Mouse (Mus musculus) hindbrain, embryonic 11.5 days (tissue): ENCODE measurements at regions not wholly inside any gene's neighbourhood (a gene's known extent, or its start where the extent isn't known, plus 50 kb on each side); places are given as distances from the start of the nearest gene placed in this dataset.
A peak's percentile ranks its signal among the peaks of the same experiment; 100 is the strongest.

Source experiments
- ATAC-seq: fragments of 200-750 bp; cut with Nextera tagmentation; 2 replicates; pipeline ENCODE4 v1.8.0; 2017; ENCODE audit warnings: mild to moderate bottlenecking, moderate TSS enrichment, moderate library complexity; ENCODE audit not compliant: low FRiP score
- DNase-seq: peaks from one replicate; pipeline ENCODE4 v3.0.0-alpha.2; 2015; ENCODE audit warnings: low spot score
- H3K27ac ChIP-seq: fragments of 300-500 bp; sonication (generic); 2 replicates; pipeline ENCODE4 v1.5.1; 2014; ENCODE audit warnings: mild to moderate bottlenecking, low read depth, low read length
- H3K27me3 ChIP-seq: fragments of 300-500 bp; sonication (generic); 2 replicates; pipeline ENCODE4 v1.6.1; 2014; ENCODE audit warnings: mild to moderate bottlenecking, low read length, moderate library complexity, mixed read lengths; ENCODE audit not compliant: control insufficient read depth, insufficient read depth
- H3K36me3 ChIP-seq: fragments of 300-500 bp; sonication (generic); 2 replicates; pipeline ENCODE4 v1.6.1; 2014; ENCODE audit warnings: mild to moderate bottlenecking, low read length, moderate library complexity, mixed read lengths; ENCODE audit not compliant: control insufficient read depth, insufficient read depth
- H3K4me1 ChIP-seq: fragments of 300-500 bp; sonication (generic); replicated peaks from 2 replicates; pipeline ENCODE4 v1.6.1; 2014; ENCODE audit warnings: low read length, mixed read lengths; ENCODE audit not compliant: control insufficient read depth, insufficient read depth
- H3K4me2 ChIP-seq: fragments of 300-500 bp; sonication (generic); replicated peaks from 2 replicates; pipeline ENCODE4 v1.6.1; 2014; ENCODE audit warnings: mild to moderate bottlenecking, low read depth, low read length
- H3K4me3 ChIP-seq: fragments of 300-500 bp; sonication (generic); 2 replicates; pipeline ENCODE4 v1.5.1; 2014; ENCODE audit warnings: low read depth, low read length
- H3K9ac ChIP-seq: fragments of 300-500 bp; sonication (generic); 2 replicates; pipeline ENCODE4 v1.6.1; 2014; ENCODE audit warnings: low read depth, low read length
- H3K9me3 ChIP-seq: fragments of 300-500 bp; sonication (generic); 2 replicates; pipeline ENCODE4 v1.6.1; 2016; ENCODE audit warnings: low read length; ENCODE audit not compliant: control insufficient read depth
- WGBS: fragments of 180-500 bp; shearing (Covaris S2); extraction: QIAGEN DNeasy Blood & Tissue Kit; methylation state at CpG from one replicate; pipeline ENCODE4 v1.1.7; 2014; 5-methylcytosine and 5-hydroxymethylcytosine counted together

GRCm38 (mm10) chr16:23838696-23839095 lies 52.1 kb downstream of the Sst start:
- no peak for ATAC-seq
- H3K36me3 ChIP-seq, result no peaks in the 10 kb centered on the region
- H3K27me3 ChIP-seq, result no peaks in the 10 kb centered on the region

GRCm38 (mm10) chr16:23838114-23838513 lies 52.6 kb downstream of the Sst start:
- no peaks in the 10 kb centered on the region for H3K27me3 ChIP-seq
- no peak for ATAC-seq
- no peak overlapping the region for H3K9ac ChIP-seq
- WGBS, result 81% methylated on average over 2 of the region's 2 CpGs
- no peak overlapping the region for H3K4me3 ChIP-seq
- H3K27ac ChIP-seq, result no peak overlapping the region
- H3K4me2 ChIP-seq, result no peak overlapping the region
- no peaks in the 10 kb centered on the region for H3K9me3 ChIP-seq
- no peak for DNase-seq
- H3K4me1 ChIP-seq, result no peaks in the 10 kb centered on the region
- H3K36me3 ChIP-seq, result no peaks in the 10 kb centered on the region

More at GRCm38 (mm10) chr16:23838696-23839095, 52.1 kb downstream of the Sst start:
- WGBS, result 59% methylated on average over 7 of the region's 7 CpGs
- Histone ChIP-seq H3K4me3 (no peak overlapping the region), H3K4me2 (no peak overlapping the region), H3K9me3 (no peaks in the 10 kb centered on the region), H3K9ac (no peak overlapping the region), H3K27ac (no peak overlapping the region), H3K4me1 (no peaks in the 10 kb centered on the region)
- DNase-seq, result no peak

GRCm38 (mm10) chr16:23834991-23835390 lies 55.8 kb downstream of the Sst start:
- H3K27me3 ChIP-seq, result no peaks in the 10 kb centered on the region
- 84% methylated on average over 4 of the region's 4 CpGs for WGBS
- no peak for DNase-seq
- H3K4me1 ChIP-seq, result no peaks in the 10 kb centered on the region
- no peak overlapping the region for H3K4me3 ChIP-seq
- no peaks in the 10 kb centered on the region for H3K9me3 ChIP-seq
- no peak for ATAC-seq
- no peaks in the 10 kb centered on the region for H3K36me3 ChIP-seq
- no peak overlapping the region for H3K4me2 ChIP-seq
- H3K9ac ChIP-seq, result no peak overlapping the region
- no peak overlapping the region for H3K27ac ChIP-seq

GRCm38 (mm10) chr16:23833603-23834002 lies 57.2 kb downstream of the Sst start:
- DNase-seq (no peak), ATAC-seq (no peak)
- Histone ChIP-seq H3K4me2 (no peak overlapping the region), H3K4me3 (no peak overlapping the region), H3K27me3 (no peaks in the 10 kb centered on the region), H3K4me1 (no peaks in the 10 kb centered on the region), H3K9me3 (no peaks in the 10 kb centered on the region), H3K9ac (no peak overlapping the region), H3K36me3 (no peaks in the 10 kb centered on the region), H3K27ac (no peak overlapping the region)
- 83% methylated on average over 2 of the region's 2 CpGs for WGBS

- ATAC-seq, result no peak
- no peak overlapping the region for H3K4me2 ChIP-seq
- no peaks in the 10 kb centered on the region for H3K9me3 ChIP-seq
- H3K36me3 ChIP-seq, result no peaks in the 10 kb centered on the region
- no peaks in the 10 kb centered on the region for H3K4me1 ChIP-seq
- WGBS, result 69% methylated on average over 2 of the region's 2 CpGs
- H3K9ac ChIP-seq, result no peak overlapping the region
- 0 out of 2 replicates have a peak overlapping the region, but pooled peaks have one; percentile 20 for H3K27ac ChIP-seq
- DNase-seq, result peak; percentile 14
- H3K27me3 ChIP-seq, result no peaks in the 10 kb centered on the region
- no peak overlapping the region for H3K4me3 ChIP-seq
These were observed 57.7 kb downstream of the Sst start for GRCm38 (mm10) chr16:23833042-23833423.

GRCm38 (mm10) chr16:23832393-23833041 lies 58.2 kb downstream of the Sst start:
- no peaks in the 10 kb centered on the region for H3K36me3 ChIP-seq
- H3K27ac ChIP-seq, result no peak overlapping the region
- H3K27me3 ChIP-seq, result no peaks in the 10 kb centered on the region
- DNase-seq, result no peak
- no peak for ATAC-seq
- H3K4me3 ChIP-seq, result no peak overlapping the region
- H3K9ac ChIP-seq, result no peak overlapping the region
- H3K9me3 ChIP-seq, result no peaks in the 10 kb centered on the region
- WGBS, result 77% methylated on average over 9 of the region's 9 CpGs
- no peak overlapping the region for H3K4me2 ChIP-seq
- no peaks in the 10 kb centered on the region for H3K4me1 ChIP-seq

- 82% methylated on average over 5 of the region's 5 CpGs for WGBS
- peak; percentile 38 for ATAC-seq
- Histone ChIP-seq H3K9ac (no peak overlapping the region), H3K27me3 (no peaks in the 10 kb centered on the region), H3K9me3 (no peaks in the 10 kb centered on the region), H3K36me3 (no peaks in the 10 kb centered on the region), H3K27ac (no peak overlapping the region), H3K4me2 (no peak overlapping the region), H3K4me1 (no peaks in the 10 kb centered on the region), H3K4me3 (no peak overlapping the region)
- DNase-seq, result no peak
These were observed 65.1 kb downstream of the Sst start for GRCm38 (mm10) chr16:23825662-23826061.

- Histone ChIP-seq H3K4me3 (no peak overlapping the region), H3K4me1 (no peaks in the 10 kb centered on the region), H3K27me3 (no peaks in the 10 kb centered on the region), H3K4me2 (no peak overlapping the region), H3K36me3 (no peaks in the 10 kb centered on the region), H3K9me3 (no peaks in the 10 kb centered on the region), H3K9ac (no peak overlapping the region), H3K27ac (no peak overlapping the region)
- DNase-seq (no peak), ATAC-seq (no peak)
- WGBS, result 89% methylated on average over 2 of the region's 2 CpGs
These were observed 105.5 kb downstream of the Sst start for GRCm38 (mm10) chr16:23785216-23785615.

GRCm38 (mm10) chr16:23784021-23784897 lies 106.5 kb downstream of the Sst start:
- Histone ChIP-seq H3K4me1 (no peaks in the 10 kb centered on the region), H3K9me3 (no peaks in the 10 kb centered on the region), H3K36me3 (no peaks in the 10 kb centered on the region), H3K4me3 (no peak overlapping the region), H3K27ac (no peak overlapping the region), H3K27me3 (no peaks in the 10 kb centered on the region), H3K4me2 (no peak overlapping the region), H3K9ac (no peak overlapping the region)
- DNase-seq (no peak), ATAC-seq (no peak)
- WGBS, result 80% methylated on average over 6 of the region's 6 CpGs
